Mouse (Mus musculus) gonadal fat pad, adult 2 months (tissue): Measurements from ENCODE around the gene Fbxo2. TPM values are rescaled to one million over a fixed set of nuclear protein-coding genes. Genes with fewer than 3 reads are reported as not detected.
"Not testable (repeated sequence)": the region's sequence is repeated elsewhere in the genome, so short reads cannot be mapped to it uniquely, and the experiment has no call there.

ENCODE experiments used
- DNase-seq: peaks from one replicate; pipeline ENCODE4 v3.0.0-alpha.2; 2012; ENCODE audit warnings: low read depth
- polyA plus RNA-seq: library from polyadenylated mRNA; depleted of rRNA; stranded (reverse); fragments of >200 nt; gene quantifications from 2 replicates; pipeline ENCODE4 v1.2.3, GENCODE M21; 2012; rRNA removed

The Fbxo2 gene
- 0.95 and 0.97 TPM in 2 replicates for polyA plus RNA-seq

- no peak for DNase-seq
Observed at GRCm38 (mm10) chr4:148160436-148161390, at the start of gene Fbxo2, which contains the start of gene Fbxo44. Gene Fbxo2 (plus strand): TSS chr4:148160621. Gene Fbxo44 (minus strand): TSS chr4:148160482.

GRCm38 (mm10) chr4:148112519-148112918 is 47.9 kb upstream of the Fbxo2 start:
- DNase-seq = no peak

- no peak for DNase-seq
Observed at GRCm38 (mm10) chr4:148114758-148115391, 45.5 kb upstream of the Fbxo2 start.

GRCm38 (mm10) chr4:148115467-148115866 is 45.0 kb upstream of the Fbxo2 start:
- DNase-seq = no peak

- no peak for DNase-seq
Observed at GRCm38 (mm10) chr4:148116657-148117056, 43.8 kb upstream of the Fbxo2 start.

- no peak for DNase-seq
Observed at GRCm38 (mm10) chr4:148117392-148117791, 43.0 kb upstream of the Fbxo2 start.

- DNase-seq = not testable (repeated sequence)
Observed at GRCm38 (mm10) chr4:148119578-148119977, 40.8 kb upstream of the Fbxo2 start.

- no peak for DNase-seq
Observed at GRCm38 (mm10) chr4:148120555-148120954, 39.9 kb upstream of the Fbxo2 start.

- no peak for DNase-seq
Observed at GRCm38 (mm10) chr4:148121362-148121761, 39.1 kb upstream of the Fbxo2 start.

- DNase-seq = no peak
Observed at GRCm38 (mm10) chr4:148121982-148122693, 38.3 kb upstream of the Fbxo2 start.

- DNase-seq = no peak
Observed at GRCm38 (mm10) chr4:148122694-148123066, 37.7 kb upstream of the Fbxo2 start.

GRCm38 (mm10) chr4:148128241-148128640 is 32.2 kb upstream of the Fbxo2 start:
- no peak for DNase-seq

GRCm38 (mm10) chr4:148128672-148129071 is 31.7 kb upstream of the Fbxo2 start:
- DNase-seq = no peak

- no peak for DNase-seq
Observed at GRCm38 (mm10) chr4:148130133-148130532, 30.3 kb upstream of the Fbxo2 start, which contains the start of gene Mad2l2. Gene Mad2l2 (plus strand): TSS chr4:148130384.

- no peak for DNase-seq
Observed at GRCm38 (mm10) chr4:148130561-148131413, 29.6 kb upstream of the Fbxo2 start, which contains the start of gene Draxin. Gene Draxin (minus strand): TSS chr4:148130698.

GRCm38 (mm10) chr4:148131497-148132081 is 28.8 kb upstream of the Fbxo2 start:
- no peak for DNase-seq

GRCm38 (mm10) chr4:148134988-148135387 is 25.4 kb upstream of the Fbxo2 start:
- no peak for DNase-seq

GRCm38 (mm10) chr4:148137503-148137902 is 22.9 kb upstream of the Fbxo2 start:
- DNase-seq = no peak

GRCm38 (mm10) chr4:148139767-148140097 is 20.7 kb upstream of the Fbxo2 start:
- DNase-seq = no peak

- DNase-seq = peak; percentile 67
Observed at GRCm38 (mm10) chr4:148140098-148141011, 20.1 kb upstream of the Fbxo2 start.
